Mouse (Mus musculus) lung, adult 2 months (tissue): ENCODE data around the gene 0610030E20Rik.

Experiments used
- CTCF ChIP-seq: fragments of 200-500 bp; IDR thresholded peaks from 2 replicates; pipeline ENCODE4 v1.5.1; 2011; ENCODE audit warnings: mild to moderate bottlenecking, low read length, control low read depth; ENCODE audit not compliant: insufficient read depth
- POLR2A ChIP-seq: fragments of 200-500 bp; IDR thresholded peaks from 2 replicates; pipeline ENCODE4 v1.6.1; 2011; ENCODE audit warnings: low read depth, mild to moderate bottlenecking, control low read depth, low read length, borderline replicate concordance; ENCODE audit errors: extremely low read depth

DNA sequence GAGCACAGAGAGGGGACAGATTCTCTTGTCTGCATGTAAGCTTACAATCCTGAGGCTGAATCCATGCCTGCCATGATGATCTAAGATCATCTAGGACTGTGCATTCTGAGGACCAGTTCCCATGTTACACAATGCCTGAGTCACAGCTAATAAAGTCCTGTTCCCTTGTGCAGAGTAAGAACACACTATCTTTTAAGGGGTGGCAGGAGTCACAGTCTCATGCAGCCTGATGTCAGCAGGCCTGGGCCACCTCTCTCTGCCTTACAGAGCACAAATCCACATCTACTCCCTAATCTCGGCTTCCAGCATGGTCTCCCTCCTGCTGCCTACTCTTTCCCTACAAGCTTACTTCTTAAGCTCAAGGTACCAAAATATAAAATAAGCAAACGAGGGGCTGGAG, 31.7 kb upstream of the 0610030E20Rik start:
- TF ChIP-seq CTCF (no peak), POLR2A (peak; percentile 86; the same call in 1 of the 2 replicates)
